Mouse (Mus musculus): ENCODE data around the gene Mrpl14.

DNA sequence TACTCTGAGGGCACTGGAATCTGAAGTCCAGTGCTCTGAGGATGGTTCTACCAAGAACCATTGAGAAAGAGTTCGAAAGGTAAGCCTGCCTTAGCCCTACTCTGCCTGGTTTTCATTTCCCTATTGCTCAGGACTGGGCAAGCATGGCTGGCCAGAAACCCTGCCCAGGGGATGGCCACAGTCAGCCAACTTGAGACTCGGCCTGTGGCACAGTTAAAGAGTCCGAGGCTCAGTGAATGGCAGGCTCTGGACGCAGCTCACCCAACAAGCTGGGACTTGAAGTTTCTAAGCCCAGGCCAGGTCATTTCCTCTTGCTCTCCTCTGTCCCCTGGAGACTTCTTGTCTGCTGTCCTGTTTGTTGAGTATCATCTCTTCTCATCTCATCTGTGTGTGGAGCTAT lies 44.6 kb downstream of the Mrpl14 start:
- TF ChIP-seq TAL1 (IDR thresholded peaks at IDR 0.05; ENCODE audit: low read length), result no peak
- no peak for TF ChIP-seq GATA1 (IDR thresholded peaks at IDR 0.05; ENCODE audit: low read length)

Measured in erythroblast, embryonic 14.5 days (primary cell).